Mouse (Mus musculus): ENCODE measurements around the gene Zc3h18.

Zc3h18 gene

DNA sequence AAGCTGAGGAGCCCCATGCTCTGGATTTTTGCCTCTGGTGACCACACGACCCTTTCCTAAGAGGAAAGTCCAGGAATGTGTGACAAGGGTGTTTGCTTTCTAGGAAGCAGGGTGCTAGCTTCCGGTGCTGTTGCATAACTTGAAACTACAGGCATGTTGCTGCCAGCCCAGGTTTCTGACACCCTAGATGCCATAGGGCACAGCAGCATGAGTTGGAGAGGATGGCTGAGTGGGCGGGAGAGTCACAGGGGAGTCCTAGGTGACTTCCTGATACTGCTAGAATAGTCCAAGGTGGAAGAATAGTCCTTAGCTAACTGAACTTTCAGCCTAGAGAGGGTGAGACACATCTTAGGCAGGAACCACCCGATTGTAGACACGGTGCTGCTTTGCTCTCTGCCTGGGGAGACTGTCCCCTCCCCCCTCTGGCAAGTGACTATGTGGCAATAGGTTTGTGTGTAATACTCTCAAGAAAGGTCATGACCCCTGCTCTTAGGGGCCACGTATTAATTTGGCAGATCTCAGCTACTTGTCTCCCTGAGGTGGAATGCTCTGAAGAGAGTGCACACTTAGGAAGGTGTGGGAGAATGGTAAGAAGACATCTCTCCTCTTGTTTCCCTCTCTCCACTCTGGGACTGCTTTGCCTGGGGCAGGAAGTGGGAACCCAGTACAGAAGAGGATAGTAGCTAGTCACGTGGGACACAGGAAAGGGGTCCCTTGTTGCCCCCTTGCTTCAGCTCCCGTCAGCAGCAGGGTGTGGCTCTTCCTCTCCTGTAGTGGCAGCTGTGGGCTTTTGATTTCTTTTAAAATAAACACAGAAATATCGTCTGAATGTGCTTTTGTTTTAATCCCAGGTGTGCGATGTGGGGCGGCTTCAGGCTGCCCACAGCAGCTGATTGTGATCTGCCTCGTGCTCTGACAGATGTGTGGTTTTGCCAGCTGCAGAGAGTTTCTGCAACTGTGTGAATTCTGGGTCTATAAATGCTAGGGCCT is 87.5 kb downstream of the Zc3h18 start:
- DNase-seq (ENCODE audit: low read depth, low spot score): peak; percentile 63

DNA sequence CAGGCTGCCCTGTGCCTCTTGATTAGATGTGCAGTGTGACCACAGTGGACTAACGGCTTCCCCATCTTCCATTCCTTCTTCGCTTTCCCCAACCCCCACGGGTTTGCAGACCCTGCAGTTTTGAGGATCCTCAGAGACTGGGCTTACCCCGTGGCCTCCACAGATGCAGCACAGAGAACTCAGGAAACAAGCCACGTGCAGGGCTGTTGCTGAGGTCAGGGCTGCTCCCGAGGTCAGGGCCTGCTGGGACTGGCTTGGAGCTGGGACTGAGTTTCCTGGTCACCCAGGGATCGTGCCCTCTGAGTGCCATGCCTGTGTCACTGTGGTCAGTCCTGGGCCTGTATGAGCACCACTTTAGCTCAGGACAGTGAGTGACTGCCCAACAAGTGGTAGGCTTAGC is 88.6 kb downstream of the Zc3h18 start:
- DNase-seq (ENCODE audit: low read depth, low spot score): no peak
